Mouse (Mus musculus) layer of hippocampus, postnatal 10 days (tissue): ENCODE measurements around the gene Zpbp. TPM values are rescaled to one million over a fixed set of nuclear protein-coding genes. Genes with fewer than 3 reads are reported as not detected.

ENCODE experiments used
- DNase-seq, 2 experiments: peaks; one replicate each; pipeline ENCODE4 v3.0.0; 2021; ENCODE audit warnings: low spot score in 2 of 2
- long read RNA-seq: library from polyadenylated mRNA; stranded (forward); transcript quantifications from one replicate; pipeline ENCODE4 v2.0.0, GENCODE M21; 2023
- total RNA-seq, 2 experiments: library from RNA; stranded (reverse); gene quantifications; 2 replicates each; pipeline ENCODE4 v1.2.3; 2021

Zpbp gene
- total RNA-seq = 1 to 10 TPM in 1 of 2 experiments, under 1 TPM in 1; 0.91 to 1.2 TPM
- long read RNA-seq, full-length matches to known transcripts = 1 of 1 reads
- long read RNA-seq, partial matches to known transcripts = 0 of 1 reads
- long read RNA-seq, other reads (novel, unspliced or antisense) = 0 of 1 reads

- DNase-seq = peak; percentile 89 to 92
Measured at GRCm38 (mm10) chr11:11461635-11462560, at the start of gene Zpbp, which contains the start of gene Spata48. TSS of gene Zpbp (minus strand) at chr11:11462408. TSS of gene Spata48 (plus strand) at chr11:11462094.

GRCm38 (mm10) chr11:11509413-11509812 is 47.2 kb upstream of the Zpbp start:
- no peak for DNase-seq

GRCm38 (mm10) chr11:11506187-11506586 is 44.0 kb upstream of the Zpbp start:
- DNase-seq = no peak

GRCm38 (mm10) chr11:11499944-11500343 is 37.7 kb upstream of the Zpbp start:
- DNase-seq = peak; percentile 34 to 54

GRCm38 (mm10) chr11:11495697-11496096 is 33.5 kb upstream of the Zpbp start:
- DNase-seq = no peak

- DNase-seq = no peak
Measured at GRCm38 (mm10) chr11:11492044-11492443, 29.8 kb upstream of the Zpbp start.

- no peak for DNase-seq
Measured at GRCm38 (mm10) chr11:11484378-11484777, 22.2 kb upstream of the Zpbp start.

GRCm38 (mm10) chr11:11468924-11469323 is 6.7 kb upstream of the Zpbp start:
- DNase-seq = no peak

- DNase-seq = no peak
Measured at GRCm38 (mm10) chr11:11462561-11462890, 318 bp upstream of the Zpbp start.

GRCm38 (mm10) chr11:11455037-11455436 is 7.2 kb downstream of the Zpbp start:
- DNase-seq = no peak

GRCm38 (mm10) chr11:11417356-11417755 is 44.9 kb downstream of the Zpbp start:
- DNase-seq = no peak

GRCm38 (mm10) chr11:11414188-11414587 is 48.0 kb downstream of the Zpbp start:
- DNase-seq = no peak

GRCm38 (mm10) chr11:11394686-11395085 is 67.5 kb downstream of the Zpbp start:
- no peak for DNase-seq

GRCm38 (mm10) chr11:11393164-11393563 is 69.0 kb downstream of the Zpbp start:
- DNase-seq = no peak

- DNase-seq = no peak
Measured at GRCm38 (mm10) chr11:11371305-11371704, 90.9 kb downstream of the Zpbp start.

GRCm38 (mm10) chr11:11283512-11283911 is 178.7 kb downstream of the Zpbp start:
- no peak for DNase-seq

GRCm38 (mm10) chr11:11280128-11280527 is 182.1 kb downstream of the Zpbp start:
- DNase-seq = no peak

- DNase-seq = no peak
Measured at GRCm38 (mm10) chr11:11257348-11257747, 204.9 kb downstream of the Zpbp start.

GRCm38 (mm10) chr11:11242694-11243377 is 219.4 kb downstream of the Zpbp start:
- no peak for DNase-seq

- no peak for DNase-seq
Measured at GRCm38 (mm10) chr11:11239346-11239745, 222.9 kb downstream of the Zpbp start.
